12 mouse cellular contexts compared by ENCODE assay signal in genomic region chr8:11369526-11370203, GRCm38 (mm10). TPM values are rescaled to one million over a fixed set of nuclear protein-coding genes. Genes with fewer than 3 reads are reported as not detected.
DNase-seq lines count a peak whose midpoint lies in the region; ATAC-seq and TF ChIP-seq lines count a peak whose summit lies in the region.
"Had no signal": no experiment of that assay in that cellular context is flagged by ENCODE, and none has a peak within 500 bp of the region (broad histone marks: within the 10 kb centered on the region; RNA-seq: fewer than 3 reads in every experiment).

No protein-coding gene starts in this region.

- H3K4me2 ChIP-seq in liver, embryonic 12.5 days = no peak overlapping the region
- H3K4me2 ChIP-seq: hindbrain, embryonic 15.5 days; neural tube, embryonic 12.5 days had no signal

- no peaks in the 10 kb centered on the region for H3K36me3 ChIP-seq in liver, embryonic 12.5 days
- H3K36me3 ChIP-seq: hindbrain, embryonic 15.5 days; neural tube, embryonic 12.5 days had no signal

- H3K4me3 ChIP-seq in gastrocnemius, adult 2 months = no peak overlapping the region
- H3K4me3 ChIP-seq in lung, adult 2 months (replicated peaks; ENCODE audit: extremely low read depth, low read depth, low read length) = no peak overlapping the region
- H3K4me3 ChIP-seq in liver, embryonic 12.5 days = no peak overlapping the region
- H3K4me3 ChIP-seq: hindbrain, embryonic 15.5 days; neural tube, embryonic 12.5 days had no signal

- H3K27ac ChIP-seq in gastrocnemius, adult 2 months = peak overlapping the region; percentile 82
- no peak overlapping the region for H3K27ac ChIP-seq in liver, embryonic 12.5 days
- H3K27ac ChIP-seq: hindbrain, embryonic 15.5 days; neural tube, embryonic 12.5 days had no signal

- no peak for TF ChIP-seq CTCF in gastrocnemius, adult 2 months (IDR thresholded peaks at IDR 0.05)
- no peak for TF ChIP-seq CTCF in lung, adult 2 months (IDR thresholded peaks at IDR 0.05; ENCODE audit: insufficient read depth, low read length)

- no peaks in the 10 kb centered on the region for H3K9me3 ChIP-seq in liver, embryonic 12.5 days (replicated peaks)
- H3K9me3 ChIP-seq: hindbrain, embryonic 15.5 days; neural tube, embryonic 12.5 days had no signal

- no peak for TF ChIP-seq POLR2A in lung, adult 2 months (IDR thresholded peaks at IDR 0.05; ENCODE audit: borderline replicate concordance, extremely low read depth, low read depth, low read length)

- no peaks in the 10 kb centered on the region for H3K27me3 ChIP-seq in liver, embryonic 12.5 days (replicated peaks)
- H3K27me3 ChIP-seq: hindbrain, embryonic 15.5 days; neural tube, embryonic 12.5 days; Patski had no signal

- H3K4me1 ChIP-seq in lung, adult 2 months (ENCODE audit: control insufficient read depth, insufficient read depth, low read length) = peaks cover 20% of the 10 kb centered on the region
- no peaks in the 10 kb centered on the region for H3K4me1 ChIP-seq in liver, embryonic 12.5 days
- H3K4me1 ChIP-seq: hindbrain, embryonic 15.5 days had no signal

- 50% methylated on average over 19 of the region's 19 CpGs for WGBS in lung, adult 2 months
- 74% methylated on average over 19 of the region's 19 CpGs for WGBS in liver, embryonic 12.5 days (ENCODE audit: insufficient replicate concordance)

- peak; percentile 51 for DNase-seq in gastrocnemius, adult 2 months
- no peak for DNase-seq in gastrocnemius, adult 18-20 months (ENCODE audit: low spot score)
- peak; percentile 66 for DNase-seq in testis, postnatal 10 days (ENCODE audit: low spot score)
- no peak for DNase-seq in testis, postnatal 14 days (ENCODE audit: low spot score)
- DNase-seq in lung, adult 2 months = peak; percentile 80
- no peak for DNase-seq in B cell, adult 2 months
- no peak for DNase-seq in layer of hippocampus, postnatal 25 days (ENCODE audit: extremely low spot score in 1 of 2, low spot score in 1 of 2)

- intact Hi-C loops in gastrocnemius, adult 2 months (cut with DNase I) = no loop called here

- ATAC-seq in liver, embryonic 12.5 days = no peak
- ATAC-seq: forebrain, embryonic 16.5 days; Patski had no signal

- no peak overlapping the region for H3K9ac ChIP-seq in liver, embryonic 12.5 days
- H3K9ac ChIP-seq: hindbrain, embryonic 15.5 days; neural tube, embryonic 12.5 days had no signal

RNA-seq across cellular contexts. Expression of gene Col4a1, which starts 57.0 kb away (rescaled TPM):
- total RNA-seq in gastrocnemius, adult 2 months (2021) = 100 to 1,000 TPM in 1 of 2 experiments, 10 to 100 TPM in 1; 73.3 to 117 TPM
- total RNA-seq in gastrocnemius, adult 18-20 months (2021) = 10 to 100 TPM; 66.5 to 81.6 TPM
- polyA plus RNA-seq in lung, adult 2 months (2012; rRNA removed) = 556 and 580 TPM in 2 replicates
- polyA plus RNA-seq in liver, embryonic 12.5 days (2016; fragmentation: Nextera tagmentation; extraction: Ambion mirVana) = 28.9 and 30.9 TPM in 2 replicates
- 10 to 100 TPM; 46.0 to 60.0 TPM for total RNA-seq in layer of hippocampus, postnatal 25 days (2021)

RNA-seq across cellular contexts. Expression of gene Col4a2, which starts 57.1 kb away (rescaled TPM):
- total RNA-seq in gastrocnemius, adult 2 months (2021) = 10 to 100 TPM; 51.3 to 69.5 TPM
- total RNA-seq in gastrocnemius, adult 18-20 months (2021) = 10 to 100 TPM; 37.4 to 50.2 TPM
- polyA plus RNA-seq in lung, adult 2 months (2012; rRNA removed) = 219 and 237 TPM in 2 replicates
- polyA plus RNA-seq in liver, embryonic 12.5 days (2016; fragmentation: Nextera tagmentation; extraction: Ambion mirVana) = 11.8 and 12.0 TPM in 2 replicates
- total RNA-seq in layer of hippocampus, postnatal 25 days (2021) = 10 to 100 TPM; 45.6 to 61.2 TPM

Comparison
In these comparisons a context has a peak if more than half of its experiments do, and no peak if none do; other contexts are left out.
1. DNase-seq: peak in gastrocnemius, adult 2 months (single experiment), testis, postnatal 10 days (single experiment) and lung, adult 2 months (single experiment); none in gastrocnemius, adult 18-20 months (single experiment), testis, postnatal 14 days (single experiment), B cell, adult 2 months (0 of 2) and layer of hippocampus, postnatal 25 days (0 of 2).